Mouse (Mus musculus): ENCODE measurements at regions not wholly inside any gene's neighbourhood (a gene's known extent, or its start where the extent isn't known, plus 50 kb on each side); places are given as distances from the start of the nearest gene placed in this dataset.
A peak's percentile ranks its signal among the peaks of the same experiment; 100 is the strongest.

GRCm38 (mm10) chr5:17299846-17300245 is 73.1 kb upstream of the Speer4f2 start:
- peak in 1 of 2 experiments; percentile 3 for DNase-seq (ENCODE audit: low spot score in 2 of 2)
- intact Hi-C loops (cut with DNase I), result no loop called here

GRCm38 (mm10) chr5:17321501-17321900 is 51.5 kb upstream of the Speer4f2 start:
- no peak for DNase-seq (ENCODE audit: low spot score in 2 of 2)
- intact Hi-C loops (cut with DNase I), result no loop called here
